Mouse (Mus musculus): ENCODE measurements around the gene Bod1. TPM values are rescaled to one million over a fixed set of nuclear protein-coding genes. Genes with fewer than 3 reads are reported as not detected.

Bod1 gene
- polyA plus RNA-seq, 1 experiment from 2014 or later = 81.8 TPM

GRCm38 (mm10) chr11:31647268-31647667, 24.4 kb downstream of the Bod1 start:
- Histone ChIP-seq H3K4me1 (ENCODE audit: insufficient read depth, low read length) (no peaks in the 10 kb centered on the region), H3K27ac (ENCODE audit: low read length) (no peak overlapping the region), H3K4me2 (replicated peaks; ENCODE audit: low read depth, low read length) (no peak overlapping the region), H3K4me3 (ENCODE audit: low read length) (no peak overlapping the region), H3K27me3 (ENCODE audit: insufficient read depth, low read length) (no peaks in the 10 kb centered on the region), H3K9ac (replicated peaks; ENCODE audit: low read length) (no peak overlapping the region), H3K36me3 (ENCODE audit: insufficient read depth, low read length) (no peaks in the 10 kb centered on the region), H3K9me3 (ENCODE audit: low read length) (no peaks in the 10 kb centered on the region)
- 80% methylated on average over 10 of the region's 10 CpGs for WGBS
- ATAC-seq (ENCODE audit: low FRiP score, low TSS enrichment) = peak; percentile 57; the same call in 1 of the 2 replicates

- WGBS = 85% methylated on average over 1 of the region's 1 CpGs
- Histone ChIP-seq H3K27ac (ENCODE audit: low read length) (no peak overlapping the region), H3K9ac (replicated peaks; ENCODE audit: low read length) (no peak overlapping the region), H3K36me3 (ENCODE audit: insufficient read depth, low read length) (no peaks in the 10 kb centered on the region), H3K4me3 (ENCODE audit: low read length) (no peak overlapping the region), H3K4me2 (replicated peaks; ENCODE audit: low read depth, low read length) (no peak overlapping the region), H3K9me3 (ENCODE audit: low read length) (no peaks in the 10 kb centered on the region), H3K4me1 (ENCODE audit: insufficient read depth, low read length) (no peaks in the 10 kb centered on the region), H3K27me3 (ENCODE audit: insufficient read depth, low read length) (no peaks in the 10 kb centered on the region)
- ATAC-seq (ENCODE audit: low FRiP score, low TSS enrichment) = no peak
Observed at GRCm38 (mm10) chr11:31646571-31646970, 25.1 kb downstream of the Bod1 start.

GRCm38 (mm10) chr11:31643120-31643519, 28.6 kb downstream of the Bod1 start:
- Histone ChIP-seq H3K27ac (ENCODE audit: low read length) (no peak overlapping the region), H3K36me3 (ENCODE audit: insufficient read depth, low read length) (no peaks in the 10 kb centered on the region), H3K9ac (replicated peaks; ENCODE audit: low read length) (no peak overlapping the region), H3K4me3 (ENCODE audit: low read length) (no peak overlapping the region), H3K9me3 (ENCODE audit: low read length) (no peaks in the 10 kb centered on the region), H3K27me3 (ENCODE audit: insufficient read depth, low read length) (no peaks in the 10 kb centered on the region), H3K4me2 (replicated peaks; ENCODE audit: low read depth, low read length) (no peak overlapping the region), H3K4me1 (ENCODE audit: insufficient read depth, low read length) (no peaks in the 10 kb centered on the region)
- ATAC-seq (ENCODE audit: low FRiP score, low TSS enrichment) = no peak
- 50% methylated on average over 6 of the region's 6 CpGs for WGBS

GRCm38 (mm10) chr11:31641066-31641810, 30.4 kb downstream of the Bod1 start:
- Histone ChIP-seq H3K4me1 (ENCODE audit: insufficient read depth, low read length) (no peaks in the 10 kb centered on the region), H3K4me2 (replicated peaks; ENCODE audit: low read depth, low read length) (no peak overlapping the region), H3K27me3 (ENCODE audit: insufficient read depth, low read length) (no peaks in the 10 kb centered on the region), H3K27ac (ENCODE audit: low read length) (no peak overlapping the region), H3K4me3 (ENCODE audit: low read length) (no peak overlapping the region), H3K36me3 (ENCODE audit: insufficient read depth, low read length) (no peaks in the 10 kb centered on the region), H3K9ac (replicated peaks; ENCODE audit: low read length) (no peak overlapping the region), H3K9me3 (ENCODE audit: low read length) (no peaks in the 10 kb centered on the region)
- ATAC-seq (ENCODE audit: low FRiP score, low TSS enrichment) = no peak
- 28% methylated on average over 3 of the region's 3 CpGs for WGBS

GRCm38 (mm10) chr11:31640187-31640586, 31.5 kb downstream of the Bod1 start:
- WGBS = 68% methylated on average over 5 of the region's 5 CpGs
- no peak overlapping the region for H3K27ac ChIP-seq (ENCODE audit: low read length)
- no peaks in the 10 kb centered on the region for H3K9me3 ChIP-seq (ENCODE audit: low read length)
- no peak for ATAC-seq (ENCODE audit: low FRiP score, low TSS enrichment)
- no peak overlapping the region for H3K4me3 ChIP-seq (ENCODE audit: low read length)
- no peaks in the 10 kb centered on the region for H3K36me3 ChIP-seq (ENCODE audit: insufficient read depth, low read length)
- H3K4me1 ChIP-seq (ENCODE audit: insufficient read depth, low read length) = no peaks in the 10 kb centered on the region
- no peak overlapping the region for H3K4me2 ChIP-seq (replicated peaks; ENCODE audit: low read depth, low read length)
- no peaks in the 10 kb centered on the region for H3K27me3 ChIP-seq (ENCODE audit: insufficient read depth, low read length)
- no peak overlapping the region for H3K9ac ChIP-seq (replicated peaks; ENCODE audit: low read length)

GRCm38 (mm10) chr11:31637788-31638373, 33.8 kb downstream of the Bod1 start:
- Histone ChIP-seq H3K27ac (ENCODE audit: low read length) (no peak overlapping the region), H3K27me3 (ENCODE audit: insufficient read depth, low read length) (no peaks in the 10 kb centered on the region), H3K36me3 (ENCODE audit: insufficient read depth, low read length) (no peaks in the 10 kb centered on the region), H3K4me1 (ENCODE audit: insufficient read depth, low read length) (no peaks in the 10 kb centered on the region), H3K4me2 (replicated peaks; ENCODE audit: low read depth, low read length) (no peak overlapping the region), H3K4me3 (ENCODE audit: low read length) (no peak overlapping the region), H3K9me3 (ENCODE audit: low read length) (no peaks in the 10 kb centered on the region), H3K9ac (replicated peaks; ENCODE audit: low read length) (no peak overlapping the region)
- ATAC-seq (ENCODE audit: low FRiP score, low TSS enrichment) = peak; percentile 92
- WGBS = 28% methylated on average over 10 of the region's 10 CpGs

GRCm38 (mm10) chr11:31628700-31629099, 43.0 kb downstream of the Bod1 start:
- no peak overlapping the region for H3K27ac ChIP-seq (ENCODE audit: low read length)
- WGBS = 87% methylated on average over 5 of the region's 5 CpGs
- ATAC-seq (ENCODE audit: low FRiP score, low TSS enrichment) = no peak
- no peaks in the 10 kb centered on the region for H3K27me3 ChIP-seq (ENCODE audit: insufficient read depth, low read length)
- H3K4me3 ChIP-seq (ENCODE audit: low read length) = no peak overlapping the region
- no peaks in the 10 kb centered on the region for H3K9me3 ChIP-seq (ENCODE audit: low read length)
- no peaks in the 10 kb centered on the region for H3K36me3 ChIP-seq (ENCODE audit: insufficient read depth, low read length)
- H3K9ac ChIP-seq (replicated peaks; ENCODE audit: low read length) = no peak overlapping the region
- no peak overlapping the region for H3K4me2 ChIP-seq (replicated peaks; ENCODE audit: low read depth, low read length)
- no peaks in the 10 kb centered on the region for H3K4me1 ChIP-seq (ENCODE audit: insufficient read depth, low read length)

- no peak overlapping the region for H3K4me2 ChIP-seq (replicated peaks; ENCODE audit: low read depth, low read length)
- H3K9me3 ChIP-seq (ENCODE audit: low read length) = no peaks in the 10 kb centered on the region
- H3K4me1 ChIP-seq (ENCODE audit: insufficient read depth, low read length) = no peaks in the 10 kb centered on the region
- H3K27me3 ChIP-seq (ENCODE audit: insufficient read depth, low read length) = no peaks in the 10 kb centered on the region
- H3K36me3 ChIP-seq (ENCODE audit: insufficient read depth, low read length) = no peaks in the 10 kb centered on the region
- no peak overlapping the region for H3K27ac ChIP-seq (ENCODE audit: low read length)
- H3K4me3 ChIP-seq (ENCODE audit: low read length) = no peak overlapping the region
- no peak; the same call in 1 of the 2 replicates for ATAC-seq (ENCODE audit: low FRiP score, low TSS enrichment)
- no peak overlapping the region for H3K9ac ChIP-seq (replicated peaks; ENCODE audit: low read length)
- WGBS = 72% methylated on average over 2 of the region's 2 CpGs
Observed at GRCm38 (mm10) chr11:31620796-31621195, 50.9 kb downstream of the Bod1 start.

GRCm38 (mm10) chr11:31617797-31618196, 53.9 kb downstream of the Bod1 start:
- ATAC-seq (ENCODE audit: low FRiP score, low TSS enrichment) = no peak
- H3K36me3 ChIP-seq (ENCODE audit: insufficient read depth, low read length) = no peaks in the 10 kb centered on the region
- H3K9me3 ChIP-seq (ENCODE audit: low read length) = no peaks in the 10 kb centered on the region
- no peaks in the 10 kb centered on the region for H3K4me1 ChIP-seq (ENCODE audit: insufficient read depth, low read length)
- WGBS = 74% methylated on average over 3 of the region's 3 CpGs
- no peak overlapping the region for H3K27ac ChIP-seq (ENCODE audit: low read length)
- no peak overlapping the region for H3K4me3 ChIP-seq (ENCODE audit: low read length)
- H3K4me2 ChIP-seq (replicated peaks; ENCODE audit: low read depth, low read length) = no peak overlapping the region
- no peak overlapping the region for H3K9ac ChIP-seq (replicated peaks; ENCODE audit: low read length)
- no peaks in the 10 kb centered on the region for H3K27me3 ChIP-seq (ENCODE audit: insufficient read depth, low read length)

- no peak overlapping the region for H3K4me3 ChIP-seq (ENCODE audit: low read length)
- WGBS = 67% methylated on average over 3 of the region's 3 CpGs
- H3K27me3 ChIP-seq (ENCODE audit: insufficient read depth, low read length) = no peaks in the 10 kb centered on the region
- ATAC-seq (ENCODE audit: low FRiP score, low TSS enrichment) = no peak
- no peaks in the 10 kb centered on the region for H3K9me3 ChIP-seq (ENCODE audit: low read length)
- no peaks in the 10 kb centered on the region for H3K4me1 ChIP-seq (ENCODE audit: insufficient read depth, low read length)
- H3K4me2 ChIP-seq (replicated peaks; ENCODE audit: low read depth, low read length) = no peak overlapping the region
- H3K36me3 ChIP-seq (ENCODE audit: insufficient read depth, low read length) = no peaks in the 10 kb centered on the region
- H3K27ac ChIP-seq (ENCODE audit: low read length) = no peak overlapping the region
- H3K9ac ChIP-seq (replicated peaks; ENCODE audit: low read length) = no peak overlapping the region
Observed at GRCm38 (mm10) chr11:31617236-31617635, 54.4 kb downstream of the Bod1 start.

Measured in kidney, embryonic 16.5 days (tissue).